Mouse (Mus musculus) c-Kit-positive CD71-positive TER-119-positive erythroid progenitor cells, embryonic 14.5 days (primary cell): ENCODE measurements around the gene Rbm28.
A peak's percentile ranks its signal among the peaks of the same experiment; 100 is the strongest.
"Not testable (repeated sequence)": the region's sequence is repeated elsewhere in the genome, so short reads cannot be mapped to it uniquely, and the experiment has no call there.

Source experiments
- DNase-seq: peaks from one replicate; pipeline ENCODE4 v3.0.0-alpha.2; 2013; ENCODE audit warnings: low spot score

Rbm28 gene

GRCm38 (mm10) chr6:29193961-29194750 lies 29.4 kb upstream of the Rbm28 start:
- no peak for DNase-seq

GRCm38 (mm10) chr6:29187936-29188335 lies 23.1 kb upstream of the Rbm28 start:
- DNase-seq: no peak

GRCm38 (mm10) chr6:29179843-29180242 lies 15.0 kb upstream of the Rbm28 start:
- no peak for DNase-seq

DNA sequence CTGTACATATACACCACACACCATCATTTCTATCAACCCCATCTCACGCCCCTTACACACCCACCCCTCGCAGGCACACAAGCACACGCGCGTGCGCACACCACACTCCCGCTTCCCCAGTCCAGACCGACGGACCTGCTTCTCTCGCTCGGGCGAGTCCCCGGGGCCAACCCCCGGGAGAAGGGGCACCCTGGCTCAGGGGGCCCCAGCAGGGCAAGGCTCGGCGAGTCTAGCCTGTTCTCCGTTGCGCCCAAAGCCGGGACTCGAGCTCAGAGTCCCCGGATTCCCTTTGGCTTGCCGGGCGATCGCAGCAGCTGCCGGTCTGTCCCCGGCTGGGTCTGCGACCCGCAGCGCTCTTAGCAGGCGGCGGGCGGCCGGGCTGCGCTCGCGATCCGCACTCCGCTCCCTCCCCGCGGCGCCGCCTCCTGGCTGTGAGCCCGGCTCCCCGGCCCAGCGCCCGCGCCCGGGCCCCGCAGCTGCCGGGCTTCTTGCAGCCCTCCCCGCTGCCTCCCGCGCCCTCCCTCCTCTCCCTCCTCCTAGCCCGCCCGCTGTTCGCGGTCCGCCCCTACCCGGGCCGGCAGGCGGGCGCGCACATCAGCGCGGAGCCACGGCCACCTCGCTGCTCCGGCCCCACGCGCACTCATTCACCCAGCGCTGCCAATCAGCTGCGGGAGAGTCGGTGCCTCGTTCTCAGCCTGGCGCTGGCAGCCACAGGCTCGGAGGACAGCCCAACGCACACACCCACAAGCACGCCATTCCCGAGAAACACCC lies 14.3 kb upstream of the Rbm28 start, which contains the start of gene Prrt4:
Gene Prrt4, minus strand, starts transcription at position 697 of the 771 bp plus-strand sequence.
- DNase-seq: no peak

- no peak for DNase-seq
Measured at GRCm38 (mm10) chr6:29177901-29178879, 13.4 kb upstream of the Rbm28 start.

DNA sequence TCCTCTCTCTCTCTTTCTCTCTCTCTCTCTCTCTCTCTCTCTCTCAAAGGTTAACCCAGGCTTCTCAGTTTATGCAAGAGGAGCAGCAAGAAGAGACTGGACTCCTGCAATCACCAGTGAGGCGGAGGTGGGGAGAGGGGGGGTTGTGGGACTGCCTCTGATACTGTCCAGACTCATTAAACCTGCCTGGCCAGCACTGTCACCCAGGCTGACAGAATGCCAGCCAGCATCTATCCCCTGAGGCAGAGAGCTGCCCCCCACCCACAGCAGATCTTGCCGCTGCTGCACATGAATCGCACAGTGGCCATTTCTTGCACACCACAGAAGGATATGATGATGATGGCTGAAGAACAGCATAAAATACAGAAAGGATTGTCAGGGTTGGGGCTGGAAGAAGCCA lies 10.3 kb upstream of the Rbm28 start:
- DNase-seq: no peak

DNA sequence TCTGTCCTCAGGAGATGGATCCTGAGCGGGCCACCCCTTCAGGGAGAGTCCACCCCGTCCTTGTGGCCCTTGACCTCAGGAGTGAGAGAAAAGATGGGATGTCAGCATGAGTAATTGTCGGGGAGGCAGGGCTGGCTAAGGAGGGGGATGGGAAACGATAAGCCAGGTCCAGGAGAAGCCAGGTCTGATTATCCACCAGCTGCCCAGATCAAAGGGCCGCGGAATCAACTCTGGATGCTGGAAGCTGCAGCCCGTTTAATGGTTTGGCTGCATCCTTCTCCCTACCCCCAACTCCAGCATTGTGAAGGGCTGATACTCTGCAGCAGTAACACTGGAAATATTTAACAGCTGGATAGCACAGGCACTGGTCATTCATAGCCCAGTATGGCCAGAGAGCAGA lies 9.6 kb upstream of the Rbm28 start:
- no peak for DNase-seq

DNA sequence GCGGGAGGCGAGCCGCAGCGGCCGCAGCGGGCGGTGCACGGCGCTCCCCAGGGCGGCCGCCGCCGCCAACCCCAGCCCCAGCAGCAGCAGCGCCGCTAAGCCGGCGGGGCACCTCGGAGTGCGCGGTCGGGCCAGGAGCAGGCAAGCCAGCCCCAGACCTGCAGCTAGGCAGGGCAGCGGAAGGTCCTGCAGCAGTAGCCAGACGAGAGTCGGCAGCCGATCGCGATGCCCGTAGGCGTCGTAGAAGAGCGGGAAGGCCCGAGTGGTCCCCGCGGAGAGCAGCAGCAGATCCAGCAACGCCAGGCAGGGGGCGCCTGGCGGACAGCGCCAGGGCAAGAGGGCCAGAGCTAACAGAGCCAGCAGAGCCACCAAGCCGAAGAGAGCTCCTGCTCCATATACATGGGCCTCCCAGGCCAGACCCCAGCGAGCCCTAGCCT lies 6.2 kb upstream of the Rbm28 start:
- peak; percentile 28 for DNase-seq

DNA sequence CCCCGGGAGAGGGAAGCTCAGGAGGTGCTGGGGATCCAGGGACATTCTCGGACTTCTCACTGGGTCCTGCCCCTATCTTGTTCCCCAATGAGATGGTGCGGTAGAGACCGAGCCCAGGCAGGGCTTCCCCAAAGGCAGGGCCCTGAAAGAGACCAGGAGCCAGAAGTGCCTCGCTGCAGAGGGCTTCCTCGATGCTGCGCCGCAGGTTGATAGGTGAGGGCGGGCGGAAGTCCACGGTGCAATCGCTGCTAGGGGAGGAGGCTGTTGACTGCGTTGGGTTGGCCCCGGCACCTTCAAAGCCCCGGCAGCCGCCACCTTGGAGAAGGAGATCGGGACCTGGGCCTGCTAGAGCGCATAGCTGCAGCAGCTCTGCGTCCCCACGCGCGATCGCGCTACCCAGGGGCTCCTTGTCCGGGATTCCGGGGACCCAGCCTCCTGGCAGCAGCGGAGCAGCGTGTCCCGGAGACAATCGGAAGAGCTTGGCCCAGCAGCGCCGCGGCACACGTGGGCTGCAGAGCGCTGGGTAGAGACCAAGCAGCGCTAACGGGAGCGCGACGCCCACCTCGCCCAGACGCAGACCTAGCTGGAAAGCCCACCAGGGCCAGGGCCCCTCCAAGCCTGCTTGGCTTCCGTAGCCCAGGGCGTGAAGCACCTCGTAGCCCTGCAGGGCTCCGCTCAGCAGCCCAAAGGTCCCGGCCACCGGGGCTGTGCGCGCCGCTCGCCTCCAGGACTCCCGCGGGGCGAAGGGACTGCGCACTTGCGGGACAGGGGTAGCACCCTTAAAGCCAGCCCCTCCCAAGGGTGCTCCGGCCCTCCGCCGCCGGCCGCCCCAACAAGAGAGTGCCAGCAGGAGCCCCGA lies 5.5 kb upstream of the Rbm28 start:
- no peak for DNase-seq

GRCm38 (mm10) chr6:29169675-29170062 lies 4.9 kb upstream of the Rbm28 start:
- DNase-seq: no peak

- DNase-seq: no peak
Measured at GRCm38 (mm10) chr6:29168871-29169270, 4.1 kb upstream of the Rbm28 start.

GRCm38 (mm10) chr6:29166196-29166595 lies 1.4 kb upstream of the Rbm28 start:
- DNase-seq: no peak

GRCm38 (mm10) chr6:29161291-29161690 lies 3.5 kb downstream of the Rbm28 start:
- not testable (repeated sequence) for DNase-seq

- no peak for DNase-seq
Measured at GRCm38 (mm10) chr6:29160786-29161185, 4.0 kb downstream of the Rbm28 start.

GRCm38 (mm10) chr6:29156326-29156725 lies 8.5 kb downstream of the Rbm28 start:
- no peak for DNase-seq

DNA sequence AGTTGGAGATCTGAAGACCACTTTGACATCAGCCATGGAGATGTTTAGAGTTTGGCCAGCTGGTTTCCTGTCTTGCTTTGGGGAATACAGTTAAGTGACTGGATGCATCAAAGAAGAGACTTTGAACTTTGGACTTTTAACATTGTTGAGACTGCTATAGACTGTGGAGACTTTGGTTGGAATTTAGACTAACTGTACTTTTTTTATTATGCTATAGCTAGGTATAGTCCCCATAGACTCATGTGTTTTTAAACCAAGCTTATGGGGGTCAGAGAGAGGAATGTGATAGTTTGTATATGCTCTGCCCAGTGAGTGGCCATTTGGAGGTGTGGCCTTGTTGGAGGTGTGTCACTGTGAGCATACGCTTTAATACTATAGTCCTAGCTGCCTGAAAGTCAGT lies 14.8 kb downstream of the Rbm28 start:
- DNase-seq: no peak

GRCm38 (mm10) chr6:29147407-29148010 lies 17.3 kb downstream of the Rbm28 start:
- no peak for DNase-seq

DNA sequence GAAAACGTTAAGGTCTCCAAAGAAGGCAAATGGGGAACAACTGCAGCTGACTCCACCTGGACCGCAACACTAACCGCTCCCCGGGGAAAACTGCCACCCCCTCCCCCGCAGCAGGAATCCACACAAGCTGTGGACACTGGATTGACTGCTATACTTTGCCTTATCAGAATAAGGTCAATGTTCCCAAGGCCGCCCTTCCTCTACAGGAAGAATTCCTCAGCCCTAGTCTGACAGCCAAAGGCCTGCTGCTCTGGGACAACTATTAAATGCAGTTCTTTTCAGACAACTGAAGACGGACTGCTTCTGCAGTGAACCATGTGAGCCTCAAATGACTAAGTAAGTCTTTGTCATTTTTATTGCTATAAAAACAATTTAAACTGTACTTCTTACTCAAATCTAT lies 18.2 kb downstream of the Rbm28 start:
- no peak for DNase-seq

DNA sequence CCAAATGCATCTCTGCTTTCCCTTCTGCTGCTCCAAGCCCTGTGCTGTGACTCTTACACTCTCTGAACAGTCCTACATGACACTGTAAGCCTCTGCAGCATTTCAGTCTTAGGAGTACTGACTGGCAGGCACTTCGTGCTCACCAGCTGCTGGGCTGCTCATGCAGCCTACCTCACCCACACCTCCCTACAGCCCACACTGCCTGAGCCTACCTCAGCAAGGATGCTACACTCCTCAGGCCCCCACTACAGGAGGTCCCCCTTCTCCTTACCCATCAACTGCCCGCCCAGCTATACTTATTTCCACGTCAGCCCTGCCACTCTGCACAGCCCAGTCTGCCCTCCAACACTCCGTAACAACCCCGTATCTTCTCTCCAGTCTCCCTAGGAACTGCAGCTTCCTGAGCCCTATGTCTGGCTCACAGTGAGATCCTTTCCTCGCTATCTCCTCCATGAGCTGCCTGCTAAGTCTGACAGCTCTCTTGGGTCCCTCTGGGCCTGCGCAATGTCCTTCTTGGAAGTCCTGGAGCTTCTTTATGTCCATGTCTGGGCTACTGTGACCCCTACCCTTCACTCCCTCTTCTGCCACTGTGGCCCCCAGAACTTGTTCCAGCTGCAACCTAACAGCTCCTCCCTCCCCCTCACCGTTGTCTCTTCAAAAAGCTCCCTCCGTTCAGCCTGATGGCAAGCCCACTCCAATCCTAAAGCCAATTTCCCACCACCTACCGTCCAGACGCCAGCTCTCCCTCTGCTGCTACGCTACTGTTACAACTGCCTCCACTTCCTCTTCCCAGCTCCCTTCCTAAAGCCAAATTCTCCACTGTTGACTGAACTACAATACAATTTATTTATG lies 19.1 kb downstream of the Rbm28 start:
- DNase-seq: no peak

- DNase-seq: no peak
Measured at GRCm38 (mm10) chr6:29144971-29145370, 19.8 kb downstream of the Rbm28 start.
